Mouse (Mus musculus) forebrain, embryonic 15.5 days (tissue): ENCODE data around the gene Rnf166. TPM values are rescaled to one million over a fixed set of nuclear protein-coding genes. Genes with fewer than 3 reads are reported as not detected.

Experiments
- ATAC-seq: fragments of 200-750 bp; cut with Nextera tagmentation; replicated peaks from 2 replicates; pipeline ENCODE4 v1.8.0; 2017; ENCODE audit warnings: mild to moderate bottlenecking, moderate TSS enrichment, moderate library complexity
- H3K27ac ChIP-seq: fragments of 300-500 bp; sonication (generic); replicated peaks from 2 replicates; pipeline ENCODE4 v1.5.1; 2015; ENCODE audit warnings: mild to moderate bottlenecking, inconsistent platforms
- H3K27me3 ChIP-seq: fragments of 300-500 bp; sonication (generic); 2 replicates; pipeline ENCODE4 v1.6.1; 2015; ENCODE audit warnings: inconsistent platforms
- H3K36me3 ChIP-seq: fragments of 300-500 bp; sonication (generic); 2 replicates; pipeline ENCODE4 v1.6.1; 2015; ENCODE audit warnings: mild to moderate bottlenecking, inconsistent platforms
- H3K4me1 ChIP-seq: fragments of 300-500 bp; sonication (generic); 2 replicates; pipeline ENCODE4 v1.6.1; 2015; ENCODE audit warnings: inconsistent platforms
- H3K4me2 ChIP-seq: fragments of 300-500 bp; sonication (generic); replicated peaks from 2 replicates; pipeline ENCODE4 v1.6.1; 2015; ENCODE audit warnings: mild to moderate bottlenecking, inconsistent platforms
- H3K4me3 ChIP-seq: fragments of 300-500 bp; sonication (generic); 2 replicates; pipeline ENCODE4 v1.5.1; 2015; ENCODE audit warnings: mild to moderate bottlenecking, inconsistent platforms
- H3K9ac ChIP-seq: fragments of 300-500 bp; sonication (generic); replicated peaks from 2 replicates; pipeline ENCODE4 v1.6.1; 2015; ENCODE audit warnings: mild to moderate bottlenecking, inconsistent platforms
- H3K9me3 ChIP-seq: fragments of 300-500 bp; sonication (generic); 2 replicates; pipeline ENCODE4 v1.6.1; 2016; ENCODE audit warnings: inconsistent platforms
- WGBS: fragments of 180-500 bp; shearing (Covaris S2); methylation state at CpG from one replicate; pipeline ENCODE4 v1.1.7; 2015; ENCODE audit warnings: mixed read lengths; 5-methylcytosine and 5-hydroxymethylcytosine counted together
- microRNA-seq: library from miRNA; unstranded; fragments of <30 nt; microRNA quantifications from one replicate; pipeline ENCODE4, GENCODE M21; 2016
- polyA plus RNA-seq: library from polyadenylated mRNA; unstranded; fragments of >200 nt; fragmentation: Nextera tagmentation; extraction: Ambion mirVana; gene quantifications from 2 replicates; pipeline ENCODE4 v1.2.1, GENCODE M21; 2015

Rnf166 gene
- polyA plus RNA-seq, 1 experiment from 2014 or later: 44.8 TPM

DNA sequence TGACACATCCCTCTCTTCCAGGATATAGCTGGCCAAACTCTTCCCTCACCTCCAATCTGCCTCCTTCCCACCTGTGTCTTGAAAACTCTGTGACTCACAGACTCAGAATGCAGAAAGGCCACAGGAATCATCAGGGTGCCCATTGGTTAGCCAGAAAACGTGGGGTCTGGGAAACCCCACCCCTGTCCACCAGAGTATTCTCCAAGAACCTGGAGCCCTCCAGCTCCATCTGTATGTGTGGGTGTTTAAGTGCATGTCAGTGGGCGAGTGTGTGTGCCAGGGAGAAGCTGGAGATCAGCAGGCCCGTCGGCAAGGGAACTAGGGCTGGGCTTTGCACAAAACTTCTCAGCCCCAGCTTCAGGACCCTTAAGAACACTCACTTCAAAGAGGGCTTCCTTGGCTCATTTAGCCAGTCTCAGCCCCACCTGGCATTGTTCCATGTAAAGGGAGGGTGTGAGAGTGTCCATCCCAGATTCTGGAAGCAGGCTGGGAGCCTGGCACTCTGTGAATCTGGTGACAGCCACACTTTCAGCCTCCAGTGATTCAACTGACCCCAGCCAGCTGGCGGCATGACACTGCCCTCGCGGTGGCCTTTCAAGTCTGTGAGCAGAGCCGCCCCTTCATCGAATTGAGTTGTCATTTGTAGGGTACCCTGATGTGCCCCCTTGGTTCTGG, 55.8 kb downstream of the Rnf166 start:
- Histone ChIP-seq H3K4me3 (no peak overlapping the region), H3K4me1 (no peaks in the 10 kb centered on the region), H3K9me3 (no peaks in the 10 kb centered on the region), H3K9ac (no peak overlapping the region), H3K27ac (no peak overlapping the region), H3K36me3 (peaks cover 28% of the 10 kb centered on the region), H3K27me3 (no peaks in the 10 kb centered on the region), H3K4me2 (no peak overlapping the region)
- no peak for ATAC-seq
- 60% methylated on average over 9 of the region's 9 CpGs for WGBS

Small RNA genes within 50 kb of the gene (microRNA-seq; reads per million reads assigned to microRNA genes)
- not detected for gene Gm24366

Other genes with a start within 250 kb of the Rnf166 start
- gene Zfpm1, start 193.9 kb downstream of the Rnf166 start, polyA plus RNA-seq: 0.89 and 0.92 TPM in 2 replicates
- not detected in 2 replicates for gene Trhr2, start 115.3 kb downstream of the Rnf166 start, polyA plus RNA-seq
- gene Zc3h18, start 99.5 kb downstream of the Rnf166 start, polyA plus RNA-seq: 48.4 and 50.1 TPM in 2 replicates
- gene Il17c, start 54.0 kb downstream of the Rnf166 start, polyA plus RNA-seq: not detected in 2 replicates
- gene Cyba, start 43.1 kb downstream of the Rnf166 start, polyA plus RNA-seq: 30.1 and 32.8 TPM in 2 replicates
- 50.3 and 51.7 TPM in 2 replicates for gene Mvd, start 32.6 kb downstream of the Rnf166 start, polyA plus RNA-seq
- not detected in 2 replicates for gene Snai3, start 15.3 kb downstream of the Rnf166 start, polyA plus RNA-seq
- gene Ctu2, start 79 bp upstream of the Rnf166 start, polyA plus RNA-seq: 79.0 and 84.4 TPM in 2 replicates
- 2.1 and 2.6 TPM in 2 replicates for gene Piezo1, start 75.3 kb upstream of the Rnf166 start, polyA plus RNA-seq
- 14.6 and 16.3 TPM in 2 replicates for gene Cdt1, start 92.0 kb upstream of the Rnf166 start, polyA plus RNA-seq
- gene Aprt, start 100.8 kb upstream of the Rnf166 start, polyA plus RNA-seq: 187 TPM in 2 replicates
- 4.4 and 4.5 TPM in 2 replicates for gene Galns, start 135.4 kb upstream of the Rnf166 start, polyA plus RNA-seq
- 80.4 and 87.9 TPM in 2 replicates for gene Trappc2l, start 135.6 kb upstream of the Rnf166 start, polyA plus RNA-seq
- not detected in 2 replicates for gene Pabpn1l, start 146.7 kb upstream of the Rnf166 start, polyA plus RNA-seq
- 13.2 and 14.0 TPM in 2 replicates for gene Cbfa2t3, start 223.0 kb upstream of the Rnf166 start, polyA plus RNA-seq